Mouse (Mus musculus) midbrain, embryonic 11.5 days (tissue): ENCODE measurements around the gene Nav2. TPM values are rescaled to one million over a fixed set of nuclear protein-coding genes. Genes with fewer than 3 reads are reported as not detected.

Experiments used
- ATAC-seq: fragments of 200-750 bp; cut with Nextera tagmentation; 2 replicates; pipeline ENCODE4 v1.8.0; 2017; ENCODE audit warnings: moderate TSS enrichment, moderate library complexity; ENCODE audit not compliant: low FRiP score
- DNase-seq: peaks from one replicate; pipeline ENCODE4 v3.0.0; 2015; ENCODE audit warnings: low spot score; ENCODE audit errors: missing footprints
- H3K27ac ChIP-seq: fragments of 300-500 bp; sonication (generic); 2 replicates; pipeline ENCODE4 v1.5.1; 2014; ENCODE audit warnings: low read depth, low read length
- H3K27me3 ChIP-seq: fragments of 300-500 bp; sonication (generic); 2 replicates; pipeline ENCODE4 v1.6.1; 2014; ENCODE audit warnings: mild to moderate bottlenecking, low read length, moderate library complexity, mixed read lengths; ENCODE audit not compliant: control insufficient read depth, insufficient read depth
- H3K36me3 ChIP-seq: fragments of 300-500 bp; sonication (generic); 2 replicates; pipeline ENCODE4 v1.6.1; 2014; ENCODE audit warnings: mild to moderate bottlenecking, low read length, moderate library complexity, mixed read lengths; ENCODE audit not compliant: control insufficient read depth, insufficient read depth
- H3K4me1 ChIP-seq: fragments of 300-500 bp; sonication (generic); 2 replicates; pipeline ENCODE4 v1.6.1; 2014; ENCODE audit warnings: low read length; ENCODE audit not compliant: control insufficient read depth, insufficient read depth
- H3K4me2 ChIP-seq: fragments of 300-500 bp; sonication (generic); 2 replicates; pipeline ENCODE4 v1.6.1; 2014; ENCODE audit warnings: mild to moderate bottlenecking, moderate library complexity
- H3K4me3 ChIP-seq: fragments of 300-500 bp; sonication (generic); 2 replicates; pipeline ENCODE4 v1.5.1; 2014; ENCODE audit warnings: low read depth, low read length
- H3K9ac ChIP-seq: fragments of 300-500 bp; sonication (generic); 2 replicates; pipeline ENCODE4 v1.6.1; 2014; ENCODE audit warnings: low read length
- H3K9me3 ChIP-seq: fragments of 300-500 bp; sonication (generic); 2 replicates; pipeline ENCODE4 v1.6.1; 2016; ENCODE audit warnings: low read length; ENCODE audit not compliant: control insufficient read depth
- WGBS: fragments of 180-500 bp; shearing (Covaris S2); extraction: QIAGEN DNeasy Blood & Tissue Kit; methylation state at CpG from one replicate; pipeline ENCODE4 v1.1.7; 2014; 5-methylcytosine and 5-hydroxymethylcytosine counted together
- polyA plus RNA-seq: library from polyadenylated mRNA; unstranded; fragments of >200 nt; fragmentation: Nextera tagmentation; extraction: Ambion mirVana; gene quantifications from 2 replicates; pipeline ENCODE4 v1.2.1, GENCODE M21; 2014

Nav2 gene
- polyA plus RNA-seq, 1 experiment from 2014 or later = 15.9 TPM

GRCm38 (mm10) chr7:49093596-49093995, 185.1 kb downstream of the Nav2 start:
- DNase-seq (no peak), ATAC-seq (no peak)
- Histone ChIP-seq H3K27me3 (no peaks in the 10 kb centered on the region; the same call in 1 of the 2 replicates), H3K9me3 (no peaks in the 10 kb centered on the region), H3K4me1 (peaks cover 19% of the 10 kb centered on the region), H3K4me2 (no peak overlapping the region), H3K36me3 (no peaks in the 10 kb centered on the region), H3K27ac (no peak overlapping the region), H3K4me3 (no peak overlapping the region), H3K9ac (no peak overlapping the region)
- WGBS = 83% methylated on average over 6 of the region's 6 CpGs

- DNase-seq = no peak
- H3K27ac ChIP-seq = no peak overlapping the region
Measured at GRCm38 (mm10) chr7:49094531-49094930, 186.0 kb downstream of the Nav2 start.

GRCm38 (mm10) chr7:49101291-49101690, 192.8 kb downstream of the Nav2 start:
- Histone ChIP-seq H3K9me3 (no peaks in the 10 kb centered on the region), H3K9ac (no peak overlapping the region), H3K36me3 (no peaks in the 10 kb centered on the region), H3K4me1 (peaks cover 20% of the 10 kb centered on the region), H3K4me2 (no peak overlapping the region), H3K27me3 (peaks cover 21% of the 10 kb centered on the region; the same call in 1 of the 2 replicates), H3K4me3 (no peak overlapping the region), H3K27ac (no peak overlapping the region)
- WGBS = 81% methylated on average over 1 of the region's 1 CpGs
- no peak for DNase-seq
- ATAC-seq = no peak

More at GRCm38 (mm10) chr7:49094531-49094930, 186.0 kb downstream of the Nav2 start:
- Histone ChIP-seq H3K9ac (no peak overlapping the region), H3K4me2 (no peak overlapping the region), H3K4me1 (peaks cover 16% of the 10 kb centered on the region), H3K9me3 (no peaks in the 10 kb centered on the region), H3K36me3 (no peaks in the 10 kb centered on the region), H3K27me3 (peaks cover 2% of the 10 kb centered on the region; the same call in 1 of the 2 replicates), H3K4me3 (no peak overlapping the region)
- 94% methylated on average over 3 of the region's 3 CpGs for WGBS
- ATAC-seq = no peak

- Histone ChIP-seq H3K27me3 (peaks cover 28% of the 10 kb centered on the region; the same call in 1 of the 2 replicates), H3K27ac (0 out of 2 replicates have a peak overlapping the region, but pooled peaks have one; percentile 5), H3K9me3 (no peaks in the 10 kb centered on the region), H3K9ac (no peak overlapping the region), H3K4me2 (no peak overlapping the region), H3K36me3 (no peaks in the 10 kb centered on the region), H3K4me1 (peaks cover 24% of the 10 kb centered on the region), H3K4me3 (no peak overlapping the region)
- 69% methylated on average over 3 of the region's 3 CpGs for WGBS
- ATAC-seq (no peak), DNase-seq (no peak)
Measured at GRCm38 (mm10) chr7:49102223-49102622, 193.7 kb downstream of the Nav2 start.

- Histone ChIP-seq H3K9ac (no peak overlapping the region), H3K27me3 (peaks cover 31% of the 10 kb centered on the region; the same call in 1 of the 2 replicates), H3K27ac (peak overlapping the region; percentile 38; the same call in 1 of the 2 replicates), H3K4me3 (no peak overlapping the region), H3K36me3 (no peaks in the 10 kb centered on the region), H3K4me2 (no peak overlapping the region), H3K4me1 (peaks cover 29% of the 10 kb centered on the region), H3K9me3 (no peaks in the 10 kb centered on the region)
- DNase-seq (peak; percentile 94), ATAC-seq (peak; percentile 91)
- 19% methylated on average over 8 of the region's 8 CpGs for WGBS
Measured at GRCm38 (mm10) chr7:49104376-49104775, 195.9 kb downstream of the Nav2 start.

- no peaks in the 10 kb centered on the region for H3K9me3 ChIP-seq
- peak; percentile 25; the same call in 1 of the 2 replicates for ATAC-seq
- peaks cover 29% of the 10 kb centered on the region for H3K4me1 ChIP-seq
- WGBS = 24% methylated on average over 1 of the region's 1 CpGs
- peaks cover 31% of the 10 kb centered on the region; the same call in 1 of the 2 replicates for H3K27me3 ChIP-seq
- no peak overlapping the region for H3K4me3 ChIP-seq
- no peak overlapping the region for H3K4me2 ChIP-seq
- H3K27ac ChIP-seq = peak overlapping the region; percentile 38
- no peak overlapping the region for H3K9ac ChIP-seq
- no peaks in the 10 kb centered on the region for H3K36me3 ChIP-seq
- peak; percentile 91 for DNase-seq
Measured at GRCm38 (mm10) chr7:49104793-49105192, 196.3 kb downstream of the Nav2 start.

- Histone ChIP-seq H3K4me2 (no peak overlapping the region), H3K9me3 (no peaks in the 10 kb centered on the region), H3K4me3 (no peak overlapping the region), H3K36me3 (no peaks in the 10 kb centered on the region), H3K27ac (peak overlapping the region; percentile 38; the same call in 1 of the 2 replicates), H3K4me1 (peaks cover 29% of the 10 kb centered on the region), H3K9ac (no peak overlapping the region), H3K27me3 (peaks cover 30% of the 10 kb centered on the region; the same call in 1 of the 2 replicates)
- DNase-seq (no peak), ATAC-seq (peak; percentile 7; the same call in 1 of the 2 replicates)
- 42% methylated on average over 2 of the region's 2 CpGs for WGBS
Measured at GRCm38 (mm10) chr7:49105501-49105900, 197.0 kb downstream of the Nav2 start.

GRCm38 (mm10) chr7:49108076-49108475, 199.6 kb downstream of the Nav2 start:
- Histone ChIP-seq H3K4me1 (peaks cover 23% of the 10 kb centered on the region), H3K27ac (no peak overlapping the region), H3K4me2 (no peak overlapping the region), H3K27me3 (peaks cover 24% of the 10 kb centered on the region), H3K9ac (no peak overlapping the region), H3K4me3 (no peak overlapping the region), H3K9me3 (no peaks in the 10 kb centered on the region), H3K36me3 (no peaks in the 10 kb centered on the region)
- ATAC-seq = no peak
- DNase-seq = no peak
- 89% methylated on average over 5 of the region's 5 CpGs for WGBS

- no peak overlapping the region; the same call in 1 of the 2 replicates for H3K9ac ChIP-seq
- no peaks in the 10 kb centered on the region for H3K36me3 ChIP-seq
- 68% methylated on average over 8 of the region's 8 CpGs for WGBS
- H3K9me3 ChIP-seq = no peaks in the 10 kb centered on the region
- H3K27me3 ChIP-seq = peaks cover 15% of the 10 kb centered on the region
- ATAC-seq = no peak
- peak overlapping the region; percentile 59; the same call in 1 of the 2 replicates for H3K27ac ChIP-seq
- H3K4me3 ChIP-seq = no peak overlapping the region
- H3K4me2 ChIP-seq = no peak overlapping the region
- H3K4me1 ChIP-seq = peaks cover 25% of the 10 kb centered on the region
- no peak for DNase-seq
Measured at GRCm38 (mm10) chr7:49119016-49119415, 210.5 kb downstream of the Nav2 start.
